Mouse (Mus musculus) adrenal gland, postnatal 25 days (tissue): Measurements from ENCODE around the gene Crtc3. TPM values are rescaled to one million over a fixed set of nuclear protein-coding genes. Genes with fewer than 3 reads are reported as not detected.

Source experiments
- DNase-seq: peaks from one replicate; pipeline ENCODE4 v3.0.0; 2021; ENCODE audit warnings: mixed read lengths
- total RNA-seq: library from RNA; stranded (reverse); gene quantifications from 2 replicates; pipeline ENCODE4 v1.2.3, GENCODE M21; 2021

Crtc3 gene
- total RNA-seq, 1 experiment from 2014 or later: 34.0 TPM

GRCm38 (mm10) chr7:80554180-80555021 is 134.3 kb downstream of the Crtc3 start:
- no peak for DNase-seq

- DNase-seq: no peak
Observed at GRCm38 (mm10) chr7:80548513-80549260, 140.0 kb downstream of the Crtc3 start.

GRCm38 (mm10) chr7:80542139-80542831 is 146.4 kb downstream of the Crtc3 start:
- DNase-seq: no peak

- no peak for DNase-seq
Observed at GRCm38 (mm10) chr7:80539581-80539980, 149.1 kb downstream of the Crtc3 start.

Other genes with a start within 250 kb of the Crtc3 start
- 6.6 and 10.5 TPM in 2 replicates for gene Blm, start 153.8 kb downstream of the Crtc3 start, total RNA-seq
- 87.7 and 126 TPM in 2 replicates for gene Iqgap1, start 137.1 kb upstream of the Crtc3 start, total RNA-seq
- 8.0 and 8.7 TPM in 2 replicates for gene Zscan2, start 172.0 kb upstream of the Crtc3 start, total RNA-seq
- gene Wdr73, start 212.4 kb upstream of the Crtc3 start, total RNA-seq: 16.7 and 22.4 TPM in 2 replicates
- gene Nmb, start 216.2 kb upstream of the Crtc3 start, total RNA-seq: 1.9 TPM in 1 of 2 replicates, not detected in the other